In the genomic region with DNA sequence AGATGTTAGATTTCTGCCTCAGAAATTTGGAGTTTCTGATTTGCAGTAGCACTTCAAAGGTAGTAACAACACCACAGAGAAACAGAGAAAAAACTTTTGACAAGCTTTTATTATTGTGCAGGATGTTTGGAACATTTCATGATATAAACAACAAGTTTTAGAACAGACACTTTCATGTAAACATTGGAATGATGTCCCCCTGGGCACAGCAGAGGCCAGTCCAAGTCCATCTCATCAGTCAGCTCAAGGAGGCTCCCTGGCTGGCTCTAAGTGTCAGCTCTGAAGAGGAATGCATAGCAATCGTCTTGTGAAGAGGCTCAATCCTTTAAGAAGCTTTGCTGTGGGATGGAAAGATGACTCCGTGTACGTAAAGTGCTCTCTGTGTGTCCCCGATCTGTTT, we compare ENCODE assay signal across 28 mouse cellular contexts.
DNase-seq lines count a peak whose midpoint lies in the region; ATAC-seq and TF ChIP-seq lines count a peak whose summit lies in the region.
"Had no signal": no experiment of that assay in that cellular context is flagged by ENCODE, and none has a peak within 500 bp of the region (broad histone marks: within the 10 kb centered on the region; RNA-seq: fewer than 3 reads in every experiment).

No protein-coding gene starts in this region.

- ATAC-seq in lung, embryonic 16.5 days (ENCODE audit: low read depth) = peak; percentile 81
- peak; percentile 62 for ATAC-seq in lung, postnatal 0 days
- ATAC-seq: CD4-positive, CD25-positive, alpha-beta regulatory T cell, adult 4 months; forebrain, embryonic 15.5 days had no signal

- no peaks in the 10 kb centered on the region for H3K9me3 ChIP-seq in lung, embryonic 16.5 days (ENCODE audit: control insufficient read depth, low read length)
- H3K9me3 ChIP-seq in lung, postnatal 0 days (ENCODE audit: low read length) = no peaks in the 10 kb centered on the region
- H3K9me3 ChIP-seq: embryonic facial prominence, embryonic 10.5 days; embryonic facial prominence, embryonic 13.5 days; forebrain, embryonic 12.5 days; forebrain, embryonic 15.5 days; heart, embryonic 10.5 days had no signal

- no peak overlapping the region for H3K4me2 ChIP-seq in lung, embryonic 16.5 days (ENCODE audit: low read depth, low read length)
- H3K4me2 ChIP-seq in lung, postnatal 0 days (replicated peaks; ENCODE audit: low read depth, low read length) = no peak overlapping the region
- H3K4me2 ChIP-seq: embryonic facial prominence, embryonic 13.5 days; forebrain, embryonic 12.5 days; forebrain, embryonic 15.5 days; heart, embryonic 13.5 days; hindbrain, embryonic 14.5 days had no signal

- peak; percentile 33; the same call in 1 of the 2 replicates for TF ChIP-seq EP300 in lung, postnatal 0 days (IDR thresholded peaks at IDR 0.05)

- no peak overlapping the region for H3K27ac ChIP-seq in lung, embryonic 16.5 days (ENCODE audit: low read length)
- no peak overlapping the region for H3K27ac ChIP-seq in lung, postnatal 0 days (ENCODE audit: low read length)
- H3K27ac ChIP-seq: embryonic facial prominence, embryonic 10.5 days; embryonic facial prominence, embryonic 13.5 days; forebrain, embryonic 12.5 days; forebrain, embryonic 15.5 days; heart, adult 2 months; heart, embryonic 10.5 days; heart, embryonic 13.5 days; hindbrain, embryonic 14.5 days had no signal

- peaks cover 9% of the 10 kb centered on the region for H3K4me1 ChIP-seq in lung, embryonic 16.5 days (replicated peaks; ENCODE audit: control insufficient read depth, insufficient read depth, low read length)
- no peaks in the 10 kb centered on the region; the same call in 1 of the 2 replicates for H3K4me1 ChIP-seq in lung, postnatal 0 days (ENCODE audit: insufficient read depth, low read depth, low read length)
- H3K4me1 ChIP-seq: embryonic facial prominence, embryonic 10.5 days; forebrain, embryonic 12.5 days; heart, embryonic 10.5 days had no signal

- no peaks in the 10 kb centered on the region for H3K36me3 ChIP-seq in lung, embryonic 16.5 days (ENCODE audit: control insufficient read depth, insufficient read depth, low read length)
- H3K36me3 ChIP-seq in lung, postnatal 0 days (ENCODE audit: insufficient read depth, low read length) = no peaks in the 10 kb centered on the region
- H3K36me3 ChIP-seq: embryonic facial prominence, embryonic 10.5 days; embryonic facial prominence, embryonic 13.5 days; forebrain, embryonic 12.5 days; forebrain, embryonic 15.5 days; heart, embryonic 10.5 days; heart, embryonic 13.5 days had no signal

- no peaks in the 10 kb centered on the region for H3K27me3 ChIP-seq in lung, embryonic 16.5 days (ENCODE audit: control insufficient read depth, insufficient read depth, low read depth, low read length)
- no peaks in the 10 kb centered on the region for H3K27me3 ChIP-seq in lung, postnatal 0 days (replicated peaks; ENCODE audit: insufficient read depth, low read length)
- H3K27me3 ChIP-seq: embryonic facial prominence, embryonic 13.5 days; forebrain, embryonic 12.5 days; forebrain, embryonic 15.5 days; heart, embryonic 13.5 days had no signal

- no peak overlapping the region for H3K4me3 ChIP-seq in lung, embryonic 16.5 days (ENCODE audit: low read length)
- H3K4me3 ChIP-seq in lung, postnatal 0 days (ENCODE audit: low read depth, low read length) = no peak overlapping the region
- H3K4me3 ChIP-seq: embryonic facial prominence, embryonic 10.5 days; embryonic facial prominence, embryonic 13.5 days; erythroblast, embryonic 14.5 days; forebrain, embryonic 12.5 days; forebrain, embryonic 15.5 days; heart, adult 2 months; heart, embryonic 10.5 days; heart, embryonic 13.5 days had no signal

- no peak for DNase-seq in lung, postnatal 14 days
- DNase-seq in lung, postnatal 0 days (ENCODE audit: low spot score) = peak; percentile 43
- peak; percentile 58 for DNase-seq in lung, postnatal 10 days
- peak; percentile 19 to 47 for DNase-seq in lung, postnatal 4 days
- no peak for DNase-seq in layer of hippocampus, adult 18-20 months (ENCODE audit: low spot score in 2 of 2)
- no peak for DNase-seq in left cerebral cortex, adult 11 months (ENCODE audit: low spot score)
- DNase-seq: adrenal gland, adult 8-10 months; adrenal gland, postnatal 25 days; cerebellum, adult 11-12 months; cerebellum, adult 8-10 months; cerebellum, postnatal 10 days; cerebellum, postnatal 36 days; embryo, embryonic 11 days; gastrocnemius, postnatal 10 days; gastrocnemius, postnatal 36 days; heart, adult 2 months; heart, postnatal 14 days; heart, postnatal 4 days had no signal

- no peak overlapping the region for H3K9ac ChIP-seq in lung, embryonic 16.5 days (ENCODE audit: low read length)
- H3K9ac ChIP-seq in lung, postnatal 0 days (replicated peaks; ENCODE audit: low read depth) = no peak overlapping the region
- H3K9ac ChIP-seq: embryonic facial prominence, embryonic 13.5 days; forebrain, embryonic 12.5 days; forebrain, embryonic 15.5 days; heart, embryonic 13.5 days; hindbrain, embryonic 14.5 days had no signal

- peak; percentile 17 for TF ChIP-seq CTCF in lung, postnatal 0 days (IDR thresholded peaks at IDR 0.05)

- 31% methylated on average over 4 of the region's 4 CpGs for WGBS in lung, embryonic 16.5 days
- 34% methylated on average over 4 of the region's 4 CpGs for WGBS in lung, postnatal 0 days

Comparison
In these comparisons a context has a peak if more than half of its experiments do, and no peak if none do; other contexts are left out.
1. DNase-seq: peak in lung, postnatal 0 days (single experiment), lung, postnatal 10 days (single experiment) and lung, postnatal 4 days (2 of 2); none in lung, postnatal 14 days (single experiment), layer of hippocampus, adult 18-20 months (0 of 2) and left cerebral cortex, adult 11 months (single experiment).